Mouse (Mus musculus): ENCODE measurements around the gene E330034G19Rik. TPM values are rescaled to one million over a fixed set of nuclear protein-coding genes. Genes with fewer than 3 reads are reported as not detected.

The E330034G19Rik gene
- total and polyA plus RNA-seq, 3 experiments, result 0.17 TPM; not detected in 2

DNA sequence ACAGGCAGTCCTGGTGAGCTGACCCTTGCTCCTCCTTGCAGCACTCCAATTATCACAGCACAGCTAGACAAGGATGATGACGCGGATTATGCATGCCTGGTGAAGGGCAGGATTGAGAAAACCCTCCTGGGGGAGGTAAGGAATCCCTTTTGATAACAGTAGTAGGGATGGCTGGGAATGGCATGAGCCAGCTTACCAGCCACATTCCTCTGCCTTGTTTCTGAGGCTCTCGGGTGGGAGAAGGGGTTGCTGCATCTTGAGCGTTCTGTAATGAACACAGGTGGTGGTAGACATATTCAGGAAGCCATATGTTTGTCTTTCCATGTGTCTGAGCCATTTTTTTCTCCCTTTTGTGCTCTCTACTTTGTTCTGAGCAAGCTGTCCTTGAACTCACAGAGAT lies 6.9 kb upstream of the E330034G19Rik start:
- H3K4me1 ChIP-seq (ENCODE audit: control insufficient read depth in 1 of 2, insufficient read depth in 2 of 2), result no peaks in the 10 kb centered on the region
- no peaks in the 10 kb centered on the region for H3K79me2 ChIP-seq (replicated peaks; ENCODE audit: control insufficient read depth, extremely low read depth, insufficient read depth, poor library complexity, severe bottlenecking)
- DNase-seq (ENCODE audit: extremely low read depth), result no peak
- in situ Hi-C loops (cut with MboI; ENCODE audit: low pct_ligation_motif_present, low pct_unique_long_range_greater_than_20kb, low sequenced_read_pairs), result no loop called here
- no peaks in the 10 kb centered on the region for H3K9me3 ChIP-seq (replicated peaks; ENCODE audit: low read length)
- H3K36me3 ChIP-seq (replicated peaks in 1 of 2; ENCODE audit: control insufficient read depth in 1 of 2, insufficient read depth in 1 of 2, low read length in 1 of 2), result no peaks in the 10 kb centered on the region
- no peak overlapping the region for H3K4me3 ChIP-seq (replicated peaks in 1 of 3; ENCODE audit: low read depth in 2 of 3, low read length in 2 of 3, poor library complexity in 1 of 3)
- H3K4me2 ChIP-seq (ENCODE audit: insufficient read depth, low read depth, poor library complexity, severe bottlenecking), result no peak overlapping the region
- peaks cover 37% of the 10 kb centered on the region for H3K27me3 ChIP-seq (replicated peaks)
- no peak for TF ChIP-seq EP300 (IDR thresholded peaks at IDR 0.05; ENCODE audit: low read length)
- TF ChIP-seq CTCF (conservative IDR thresholded peaks at IDR 0.05 in 1 of 2, IDR thresholded peaks at IDR 0.05 in 1 of 2; ENCODE audit: low read depth in 2 of 2, low read length in 2 of 2), result no peak
- no peak for TF ChIP-seq CHD2 (IDR thresholded peaks at IDR 0.05; ENCODE audit: low read length)
- TF ChIP-seq IRF4 (IDR thresholded peaks at IDR 0.05; ENCODE audit: low read depth, low read length), result no peak
- TF ChIP-seq ZC3H11A (IDR thresholded peaks at IDR 0.05; ENCODE audit: low read depth, low read length), result no peak
- no peak for TF ChIP-seq PAX5 (IDR thresholded peaks at IDR 0.05; ENCODE audit: low read length)
- TF ChIP-seq ZNF384 (IDR thresholded peaks at IDR 0.05; ENCODE audit: low read depth, low read length), result no peak
- TF ChIP-seq HCFC1 (IDR thresholded peaks at IDR 0.05; ENCODE audit: low read depth, low read length), result no peak
- TF ChIP-seq JUN (IDR thresholded peaks at IDR 0.05; ENCODE audit: insufficient read depth, low read depth, low read length), result no peak
- no peak for TF ChIP-seq POLR2A (IDR thresholded peaks at IDR 0.05; ENCODE audit: low read depth, low read length)
- no peak for TF ChIP-seq MYC (IDR thresholded peaks at IDR 0.05; ENCODE audit: low read depth, low read length)
- no peak for TF ChIP-seq MEF2A (IDR thresholded peaks at IDR 0.05; ENCODE audit: borderline replicate concordance, low read depth, low read length)
- no peak for TF ChIP-seq ZMIZ1 (IDR thresholded peaks at IDR 0.05; ENCODE audit: low read depth, low read length)
- TF ChIP-seq MAFK (IDR thresholded peaks at IDR 0.05; ENCODE audit: insufficient replicate concordance, low read length), result no peak
- TF ChIP-seq MAX (IDR thresholded peaks at IDR 0.05; ENCODE audit: low read length), result no peak
- no peak for TF ChIP-seq RAD21 (IDR thresholded peaks at IDR 0.05; ENCODE audit: low read depth, low read length)
- no peak for TF ChIP-seq GABPA (IDR thresholded peaks at IDR 0.05; ENCODE audit: insufficient replicate concordance, low read depth, low read length)
- no peak for TF ChIP-seq MAZ (IDR thresholded peaks at IDR 0.05; ENCODE audit: low read depth, low read length)
- no peak for TF ChIP-seq RCOR1 (conservative IDR thresholded peaks at IDR 0.05; ENCODE audit: low read depth, low read length)
- dilution Hi-C loops (cut with MboI; ENCODE audit: extremely low pct_ligation_motif_present, extremely low pct_unique_long_range_greater_than_20kb, low sequenced_read_pairs), result no loop called here
- no peak overlapping the region for H3K27ac ChIP-seq (ENCODE audit: insufficient read depth, low read depth)
- H3K9ac ChIP-seq (ENCODE audit: insufficient read depth, low read depth), result no peak overlapping the region

DNA sequence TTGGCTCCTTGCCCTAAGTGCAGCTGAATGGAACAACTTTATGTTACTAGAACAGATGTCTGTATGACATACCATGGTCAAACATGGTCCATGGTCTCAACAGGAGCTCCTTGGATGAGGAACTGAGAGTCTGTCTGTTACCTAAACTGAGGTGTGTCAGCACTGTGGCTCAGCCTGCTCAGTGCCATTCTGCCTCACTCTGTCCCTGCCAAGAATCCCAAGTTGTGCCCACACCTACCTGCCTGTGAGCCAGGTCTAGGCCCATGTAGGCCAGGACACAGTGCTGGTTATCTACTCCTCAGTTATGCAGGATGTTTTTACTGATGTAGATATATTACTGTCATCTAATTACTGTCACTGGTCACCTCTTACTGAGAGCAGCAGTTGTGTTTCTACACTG lies 2.3 kb upstream of the E330034G19Rik start:
- Histone ChIP-seq H3K27ac (ENCODE audit: insufficient read depth, low read depth) (no peak overlapping the region), H3K79me2 (replicated peaks; ENCODE audit: control insufficient read depth, extremely low read depth, insufficient read depth, poor library complexity, severe bottlenecking) (no peaks in the 10 kb centered on the region), H3K9me3 (replicated peaks; ENCODE audit: low read length) (no peaks in the 10 kb centered on the region), H3K4me1 (ENCODE audit: control insufficient read depth in 1 of 2, insufficient read depth in 2 of 2) (peaks cover 0 to 16% of the 10 kb centered on the region in 2 experiments; a peak in 2 of 4 replicates), H3K9ac (ENCODE audit: insufficient read depth, low read depth) (no peak overlapping the region), H3K4me2 (ENCODE audit: insufficient read depth, low read depth, poor library complexity, severe bottlenecking) (no peak overlapping the region), H3K36me3 (replicated peaks in 1 of 2; ENCODE audit: control insufficient read depth in 1 of 2, insufficient read depth in 1 of 2, low read length in 1 of 2) (no peaks in the 10 kb centered on the region), H3K4me3 (replicated peaks in 1 of 3; ENCODE audit: low read depth in 2 of 3, low read length in 2 of 3, poor library complexity in 1 of 3) (no peak overlapping the region), H3K27me3 (replicated peaks) (peaks cover 14% of the 10 kb centered on the region)
- TF ChIP-seq USF2 (conservative IDR thresholded peaks at IDR 0.05; ENCODE audit: low read depth, low read length) (no peak), MYC (IDR thresholded peaks at IDR 0.05; ENCODE audit: low read depth, low read length) (no peak), MXI1 (IDR thresholded peaks at IDR 0.05; ENCODE audit: low read depth, low read length) (no peak), POLR2A (IDR thresholded peaks at IDR 0.05; ENCODE audit: low read depth, low read length) (no peak), SMC3 (IDR thresholded peaks at IDR 0.05; ENCODE audit: low read depth, low read length) (no peak), UBTF (IDR thresholded peaks at IDR 0.05; ENCODE audit: low read depth, low read length) (no peak), JUND (conservative IDR thresholded peaks at IDR 0.05; ENCODE audit: low read depth, low read length) (no peak), ETS1 (conservative IDR thresholded peaks at IDR 0.05; ENCODE audit: low read depth, low read length) (no peak), TCF12 (IDR thresholded peaks at IDR 0.05; ENCODE audit: low read depth, low read length) (no peak), NRF1 (IDR thresholded peaks at IDR 0.05; ENCODE audit: low read depth, low read length) (no peak), CHD1 (IDR thresholded peaks at IDR 0.05; ENCODE audit: low read depth, low read length) (no peak), MEF2A (IDR thresholded peaks at IDR 0.05; ENCODE audit: borderline replicate concordance, low read depth, low read length) (no peak), RAD21 (IDR thresholded peaks at IDR 0.05; ENCODE audit: low read depth, low read length) (no peak), TBP (conservative IDR thresholded peaks at IDR 0.05; ENCODE audit: low read depth, low read length) (no peak), PAX5 (IDR thresholded peaks at IDR 0.05; ENCODE audit: low read length) (no peak), IRF4 (IDR thresholded peaks at IDR 0.05; ENCODE audit: low read depth, low read length) (no peak), JUN (IDR thresholded peaks at IDR 0.05; ENCODE audit: insufficient read depth, low read depth, low read length) (no peak), NELFE (IDR thresholded peaks at IDR 0.05; ENCODE audit: low read depth, low read length) (no peak), ZNF384 (IDR thresholded peaks at IDR 0.05; ENCODE audit: low read depth, low read length) (no peak), ZC3H11A (IDR thresholded peaks at IDR 0.05; ENCODE audit: low read depth, low read length) (no peak)
- in situ Hi-C loops (cut with MboI; ENCODE audit: low pct_ligation_motif_present, low pct_unique_long_range_greater_than_20kb, low sequenced_read_pairs), result no loop called here
- dilution Hi-C loops (cut with MboI; ENCODE audit: extremely low pct_ligation_motif_present, extremely low pct_unique_long_range_greater_than_20kb, low sequenced_read_pairs), result no loop called here
- no peak for DNase-seq (ENCODE audit: extremely low read depth)

Data from CH12.LX (cell line).